Mouse (Mus musculus): Measurements from ENCODE around the gene Scfd2. TPM values are rescaled to one million over a fixed set of nuclear protein-coding genes. Genes with fewer than 3 reads are reported as not detected.

Scfd2 gene
- total RNA-seq (2021) = 10 to 100 TPM; 25.7 to 26.6 TPM

GRCm38 (mm10) chr5:74531630-74532280 is at the start of gene Scfd2:
Gene Scfd2, minus strand, starts transcription at chr5:74531759.
- peak; percentile 97 for DNase-seq (ENCODE audit: extremely low spot score in 1 of 2, low spot score in 2 of 2)
- intact Hi-C loops (cut with DNase I) = no loop called here

GRCm38 (mm10) chr5:74571767-74572166 is 40.2 kb upstream of the Scfd2 start:
- no peak for DNase-seq (ENCODE audit: extremely low spot score in 1 of 2, low spot score in 2 of 2)
- intact Hi-C loops (cut with DNase I) = no loop called here

GRCm38 (mm10) chr5:74561151-74561550 is 29.6 kb upstream of the Scfd2 start:
- DNase-seq (ENCODE audit: extremely low spot score in 1 of 2, low spot score in 2 of 2) = peak in 1 of 2 experiments; percentile 18
- intact Hi-C loops (cut with DNase I) = no loop called here

- intact Hi-C loops (cut with DNase I) = no loop called here
- no peak for DNase-seq (ENCODE audit: extremely low spot score in 1 of 2, low spot score in 2 of 2)
Observed at GRCm38 (mm10) chr5:74549566-74549965, 18.0 kb upstream of the Scfd2 start.

- no peak for DNase-seq (ENCODE audit: extremely low spot score in 1 of 2, low spot score in 2 of 2)
- intact Hi-C loops (cut with DNase I) = no loop called here
Observed at GRCm38 (mm10) chr5:74545606-74546005, 14.0 kb upstream of the Scfd2 start.

GRCm38 (mm10) chr5:74536180-74536947 is 4.8 kb upstream of the Scfd2 start:
- intact Hi-C loops (cut with DNase I) = no loop called here
- DNase-seq (ENCODE audit: extremely low spot score in 1 of 2, low spot score in 2 of 2) = no peak

GRCm38 (mm10) chr5:74535240-74536021 is 3.9 kb upstream of the Scfd2 start, which contains the start of gene Fip1l1:
Gene Fip1l1, plus strand, starts transcription at chr5:74535449.
- intact Hi-C loops (cut with DNase I) = no loop called here
- peak; percentile 87 to 95 for DNase-seq (ENCODE audit: extremely low spot score in 1 of 2, low spot score in 2 of 2)

- intact Hi-C loops (cut with DNase I) = no loop called here
- no peak for DNase-seq (ENCODE audit: extremely low spot score in 1 of 2, low spot score in 2 of 2)
Observed at GRCm38 (mm10) chr5:74530785-74531184, 774 bp downstream of the Scfd2 start.

- intact Hi-C loops (cut with DNase I) = no loop called here
- no peak for DNase-seq (ENCODE audit: extremely low spot score in 1 of 2, low spot score in 2 of 2)
Observed at GRCm38 (mm10) chr5:74527025-74527424, 4.5 kb downstream of the Scfd2 start.

- intact Hi-C loops (cut with DNase I) = no loop called here
- DNase-seq (ENCODE audit: extremely low spot score in 1 of 2, low spot score in 2 of 2) = no peak
Observed at GRCm38 (mm10) chr5:74511686-74512085, 19.9 kb downstream of the Scfd2 start.

GRCm38 (mm10) chr5:74492705-74493104 is 38.9 kb downstream of the Scfd2 start:
- intact Hi-C loops (cut with DNase I) = no loop called here
- no peak for DNase-seq (ENCODE audit: extremely low spot score in 1 of 2, low spot score in 2 of 2)

GRCm38 (mm10) chr5:74484646-74485045 is 46.9 kb downstream of the Scfd2 start:
- no peak for DNase-seq (ENCODE audit: extremely low spot score in 1 of 2, low spot score in 2 of 2)
- intact Hi-C loops (cut with DNase I) = no loop called here

- intact Hi-C loops (cut with DNase I) = no loop called here
- DNase-seq (ENCODE audit: extremely low spot score in 1 of 2, low spot score in 2 of 2) = peak in 1 of 2 experiments; percentile 26
Observed at GRCm38 (mm10) chr5:74482633-74483032, 48.9 kb downstream of the Scfd2 start.

- intact Hi-C loops (cut with DNase I) = no loop called here
- DNase-seq (ENCODE audit: extremely low spot score in 1 of 2, low spot score in 2 of 2) = no peak
Observed at GRCm38 (mm10) chr5:74482034-74482433, 49.5 kb downstream of the Scfd2 start.

- intact Hi-C loops (cut with DNase I) = no loop called here
Observed at GRCm38 (mm10) chr5:74480409-74480808, 51.1 kb downstream of the Scfd2 start.

GRCm38 (mm10) chr5:74479947-74480346 is 51.6 kb downstream of the Scfd2 start:
- DNase-seq (ENCODE audit: extremely low spot score in 1 of 2, low spot score in 2 of 2) = no peak
- intact Hi-C loops (cut with DNase I) = no loop called here

More at GRCm38 (mm10) chr5:74480409-74480808, 51.1 kb downstream of the Scfd2 start:
- DNase-seq (ENCODE audit: extremely low spot score in 1 of 2, low spot score in 2 of 2) = no peak

- DNase-seq (ENCODE audit: extremely low spot score in 1 of 2, low spot score in 2 of 2) = no peak
- intact Hi-C loops (cut with DNase I) = no loop called here
Observed at GRCm38 (mm10) chr5:74479157-74479556, 52.4 kb downstream of the Scfd2 start.

- intact Hi-C loops (cut with DNase I) = no loop called here
- DNase-seq (ENCODE audit: extremely low spot score in 1 of 2, low spot score in 2 of 2) = no peak
Observed at GRCm38 (mm10) chr5:74476551-74476950, 55.0 kb downstream of the Scfd2 start.

- DNase-seq (ENCODE audit: extremely low spot score in 1 of 2, low spot score in 2 of 2) = no peak
- intact Hi-C loops (cut with DNase I) = no loop called here
Observed at GRCm38 (mm10) chr5:74473117-74473516, 58.4 kb downstream of the Scfd2 start.

Data from left cerebral cortex, postnatal 10 days (tissue).